Mouse (Mus musculus) CD4-positive, CD25-positive, alpha-beta regulatory T cell, adult 2 months (primary cell): ENCODE data around the gene Itih5.

Experiments
- DNase-seq: peaks from one replicate; pipeline ENCODE4 v3.0.0-alpha.2; 2012; ENCODE audit warnings: low read depth, low spot score

Gene Itih5

DNA sequence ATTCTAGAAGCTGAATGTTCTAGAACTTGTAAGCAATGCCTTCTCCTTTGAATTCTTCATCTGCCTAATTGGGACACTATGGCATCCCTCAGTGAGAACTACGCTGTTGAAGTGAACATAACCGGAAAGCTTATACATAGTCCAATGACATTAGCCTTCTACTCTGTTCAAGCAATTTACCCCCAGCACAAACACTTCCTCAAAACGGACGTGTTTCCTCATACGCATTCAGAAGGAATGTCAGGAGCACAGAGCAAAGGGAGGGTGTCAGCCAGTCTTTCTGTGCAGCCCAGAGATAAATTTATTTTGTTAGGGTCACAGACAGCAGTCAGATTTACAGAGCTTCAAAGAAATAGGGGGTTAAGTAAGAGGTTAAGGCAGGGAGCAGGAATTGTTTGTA lies 108.0 kb downstream of the Itih5 start:
- no peak for DNase-seq

DNA sequence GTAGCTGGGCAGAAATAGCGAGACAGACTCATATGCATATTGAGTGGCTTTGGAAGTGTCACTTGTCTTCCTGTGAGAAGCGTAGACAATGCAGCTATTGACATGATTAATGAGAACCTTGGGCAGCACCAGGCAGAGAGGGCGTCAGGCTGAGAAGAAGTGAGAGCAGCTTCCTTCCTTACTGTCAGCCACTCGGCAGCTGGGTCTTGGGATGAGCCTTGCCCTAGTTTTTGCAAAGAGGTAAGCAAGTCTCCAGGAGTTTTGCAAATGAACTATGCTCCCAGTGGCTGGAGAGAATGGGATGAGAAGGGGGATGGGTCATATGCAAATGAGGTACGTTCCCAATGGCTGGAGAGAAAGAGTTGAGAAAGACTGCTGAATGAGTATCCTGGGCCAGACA lies 109.4 kb downstream of the Itih5 start:
- no peak for DNase-seq

- DNase-seq, result no peak
These were observed 110.6 kb downstream of the Itih5 start for GRCm38 (mm10) chr2:10263909-10264489.

GRCm38 (mm10) chr2:10265881-10266280 lies 112.5 kb downstream of the Itih5 start:
- no peak for DNase-seq

DNA sequence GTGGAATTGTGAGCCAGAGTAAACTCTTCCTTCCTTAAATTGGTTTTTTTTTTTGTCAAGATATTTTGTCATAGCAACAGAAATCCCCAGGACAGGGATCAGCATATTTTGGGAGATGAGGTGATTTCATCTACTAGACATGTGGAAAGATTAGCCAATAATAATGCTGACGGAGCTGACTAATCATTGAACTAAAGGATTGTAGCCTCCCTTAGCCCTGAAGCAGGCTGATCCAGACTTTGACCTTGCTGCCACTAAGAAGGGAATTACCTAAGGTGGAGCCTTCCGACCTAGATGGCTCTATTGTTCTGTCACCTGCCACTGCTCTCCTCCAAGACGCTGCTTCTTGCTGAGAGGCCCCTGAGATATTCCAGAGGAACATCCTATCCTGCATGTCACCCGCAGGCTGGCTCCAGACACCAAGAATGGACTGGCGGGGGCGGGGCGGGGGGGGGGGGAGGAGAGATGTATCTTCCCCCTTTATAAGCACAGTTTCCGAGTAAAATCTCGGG lies 119.3 kb downstream of the Itih5 start:
- no peak for DNase-seq

GRCm38 (mm10) chr2:10273541-10274050 lies 120.2 kb downstream of the Itih5 start:
- no peak for DNase-seq

DNA sequence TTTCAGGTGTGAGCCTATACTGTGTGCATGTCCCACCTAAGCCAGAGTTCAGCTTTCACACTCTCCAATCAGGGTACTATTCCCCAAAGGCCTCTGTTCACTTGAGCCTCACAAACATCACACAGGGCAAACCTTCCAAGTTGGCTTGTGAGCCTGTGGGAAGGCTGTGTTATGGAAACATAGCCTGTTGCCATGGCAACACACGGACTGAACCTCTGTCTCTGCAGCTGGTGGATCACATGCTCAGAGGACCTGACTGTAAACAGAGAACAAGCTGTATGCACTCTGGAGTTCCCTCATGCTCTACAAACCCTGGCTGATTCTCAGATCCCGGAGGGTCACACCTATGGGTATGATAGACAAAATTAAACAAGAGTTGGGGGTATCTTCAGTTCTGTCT lies 122.8 kb downstream of the Itih5 start:
- DNase-seq, result peak; percentile 37

GRCm38 (mm10) chr2:10283686-10284085 lies 130.3 kb downstream of the Itih5 start:
- DNase-seq, result no peak

GRCm38 (mm10) chr2:10284636-10285270 lies 131.4 kb downstream of the Itih5 start:
- DNase-seq, result no peak

- no peak for DNase-seq
These were observed 132.6 kb downstream of the Itih5 start for GRCm38 (mm10) chr2:10285975-10286374.

DNA sequence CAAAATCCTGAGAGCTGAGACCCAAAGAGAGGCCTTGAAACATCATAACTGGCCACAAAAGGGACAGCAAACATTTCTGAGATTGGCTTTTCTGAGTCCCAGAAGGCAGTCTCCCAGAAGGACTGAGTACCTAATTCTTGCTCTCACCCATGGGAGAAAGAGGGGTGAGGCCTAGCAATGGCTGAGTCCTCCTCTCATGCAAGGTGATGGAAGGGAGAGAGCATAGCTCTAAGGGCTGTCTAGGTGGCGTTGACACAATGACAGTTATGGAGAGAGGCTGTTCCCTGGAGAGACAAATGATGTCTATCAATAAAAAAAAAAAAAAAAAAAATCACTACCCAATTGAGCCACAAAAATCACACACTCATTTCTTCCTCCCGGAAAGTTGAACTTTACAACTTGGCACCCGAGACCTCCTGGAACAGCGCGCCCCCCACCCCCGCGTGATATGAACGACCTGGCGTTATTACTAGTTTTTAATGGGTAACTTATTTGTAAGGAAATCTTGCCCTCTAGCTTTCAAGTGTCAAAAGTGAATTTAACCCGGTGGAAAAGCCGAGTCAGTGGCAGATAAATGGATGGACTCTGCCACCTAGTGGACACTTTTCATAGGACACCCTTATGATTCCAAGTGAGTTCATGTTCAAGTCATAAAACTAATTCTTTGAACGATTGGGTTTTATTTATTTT lies 134.9 kb downstream of the Itih5 start:
- peak; percentile 88 for DNase-seq

DNA sequence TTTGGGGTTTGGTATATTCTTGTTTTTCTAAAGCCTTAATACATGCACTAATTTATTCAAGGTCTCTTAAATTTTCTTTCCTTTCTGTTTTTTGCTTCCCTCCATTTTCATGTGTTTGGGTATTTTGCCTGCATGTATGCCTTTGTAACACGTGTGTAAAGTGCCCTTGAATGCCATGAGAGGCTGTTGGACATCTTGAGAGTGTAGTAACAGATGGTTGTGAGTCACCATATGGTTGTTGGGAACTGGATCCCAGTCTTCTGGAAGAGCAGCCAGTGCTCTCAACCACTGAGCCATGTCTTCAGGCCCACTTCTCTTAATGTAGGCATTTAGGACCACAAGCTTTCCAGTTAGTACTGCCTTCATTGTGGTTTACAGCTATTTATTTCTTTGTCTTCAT lies 135.5 kb downstream of the Itih5 start:
- no peak for DNase-seq

- no peak for DNase-seq
These were observed 136.7 kb downstream of the Itih5 start for GRCm38 (mm10) chr2:10290115-10290514.

- no peak for DNase-seq
These were observed 140.3 kb downstream of the Itih5 start for GRCm38 (mm10) chr2:10293556-10294206.

GRCm38 (mm10) chr2:10295908-10296307 lies 142.5 kb downstream of the Itih5 start:
- no peak for DNase-seq

- DNase-seq, result peak; percentile 33
These were observed 146.9 kb downstream of the Itih5 start for GRCm38 (mm10) chr2:10300244-10300643.

DNA sequence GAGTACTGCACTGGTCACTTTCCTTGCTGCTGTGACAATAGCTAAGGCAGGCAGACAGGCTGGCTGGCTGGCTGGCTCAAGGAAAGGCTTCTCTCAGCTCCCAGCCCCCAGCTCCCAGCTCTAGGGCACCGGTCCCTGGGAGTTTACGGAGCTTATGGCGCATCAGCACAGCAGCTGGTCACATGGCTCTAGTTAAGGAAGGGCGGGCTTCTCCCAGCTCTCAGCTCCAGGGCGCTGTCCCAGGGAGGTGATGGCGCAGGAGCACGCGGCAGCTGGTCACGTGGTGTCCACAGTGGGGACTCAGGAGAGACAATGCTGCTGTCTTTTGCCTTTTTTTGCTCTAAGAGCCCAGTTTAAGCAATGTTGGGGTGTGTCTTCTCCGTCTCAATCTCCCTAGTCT lies 147.4 kb downstream of the Itih5 start:
- no peak for DNase-seq

DNA sequence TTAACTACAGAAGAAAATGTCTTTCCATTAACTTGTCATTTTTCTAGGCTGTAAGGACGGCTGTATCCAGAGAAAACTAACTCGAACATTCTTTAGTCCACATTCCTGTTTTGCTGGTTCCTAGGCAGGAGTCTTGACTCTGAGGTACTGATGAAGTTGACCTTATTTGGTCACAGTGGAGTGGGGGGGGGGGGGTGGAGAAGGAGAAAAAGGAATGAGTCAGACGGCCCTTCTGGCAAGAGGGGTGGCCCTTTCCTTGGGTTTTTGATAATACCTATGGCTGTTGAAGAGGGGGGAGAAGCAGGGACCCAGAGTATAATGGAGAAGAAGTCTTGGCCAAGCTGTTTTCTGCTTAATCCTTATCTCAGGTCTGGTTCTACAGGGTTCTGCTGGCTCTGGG lies 148.0 kb downstream of the Itih5 start:
- no peak for DNase-seq

- no peak for DNase-seq
These were observed 148.6 kb downstream of the Itih5 start for GRCm38 (mm10) chr2:10301997-10302396.

DNA sequence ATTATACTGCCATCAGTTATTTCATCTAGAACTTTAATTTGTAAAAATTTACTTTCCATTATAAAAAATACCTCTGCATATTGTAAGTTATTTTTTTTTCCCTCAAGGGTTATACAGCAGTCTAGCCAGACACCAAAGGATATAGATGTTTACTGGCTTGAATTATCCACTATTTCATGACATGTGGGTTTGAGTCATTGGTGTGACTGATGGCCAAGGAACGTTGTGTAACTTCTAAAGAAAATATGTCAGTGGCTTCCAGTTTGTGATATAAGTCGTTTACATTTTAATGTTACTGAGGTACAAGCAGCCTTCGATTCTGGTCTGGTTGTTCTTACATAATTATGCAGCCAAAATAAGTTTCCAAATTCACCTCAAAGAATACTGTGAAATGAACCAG lies 151.5 kb downstream of the Itih5 start:
- DNase-seq, result no peak
